Mouse (Mus musculus) lung, embryonic 14.5 days (tissue): ENCODE data around the gene Ttll12. TPM values are rescaled to one million over a fixed set of nuclear protein-coding genes. Genes with fewer than 3 reads are reported as not detected.
A peak's percentile ranks its signal among the peaks of the same experiment; 100 is the strongest.

Experiments used
- ATAC-seq: fragments of 200-750 bp; cut with Nextera tagmentation; 2 replicates; pipeline ENCODE4 v1.8.0; 2017; ENCODE audit warnings: mild to moderate bottlenecking, moderate TSS enrichment, moderate library complexity; ENCODE audit not compliant: insufficient read depth
- DNase-seq: peaks from one replicate; pipeline ENCODE4 v3.0.0-alpha.2; 2015
- H3K27ac ChIP-seq: fragments of 300-500 bp; sonication (generic); 2 replicates; pipeline ENCODE4 v1.5.1; 2014; ENCODE audit warnings: low read depth, mild to moderate bottlenecking, moderate library complexity
- H3K27me3 ChIP-seq: fragments of 300-500 bp; sonication (generic); 2 replicates; pipeline ENCODE4 v1.6.1; 2014; ENCODE audit warnings: low read length, control low read depth; ENCODE audit not compliant: insufficient read depth
- H3K36me3 ChIP-seq: fragments of 300-500 bp; sonication (generic); 2 replicates; pipeline ENCODE4 v1.6.1; 2014; ENCODE audit warnings: control low read depth; ENCODE audit not compliant: insufficient read depth
- H3K4me1 ChIP-seq: fragments of 300-500 bp; sonication (generic); 2 replicates; pipeline ENCODE4 v1.6.1; 2014; ENCODE audit warnings: antibody characterized with exemption, control low read depth; ENCODE audit not compliant: insufficient read depth
- H3K4me2 ChIP-seq: fragments of 300-500 bp; sonication (generic); 2 replicates; pipeline ENCODE4 v1.6.1; 2014; ENCODE audit warnings: mild to moderate bottlenecking
- H3K4me3 ChIP-seq: fragments of 300-500 bp; sonication (generic); 2 replicates; pipeline ENCODE4 v1.5.1; 2014; ENCODE audit warnings: low read depth, low read length
- H3K9ac ChIP-seq: fragments of 300-500 bp; sonication (generic); 2 replicates; pipeline ENCODE4 v1.6.1; 2014
- H3K9me3 ChIP-seq: fragments of 300-500 bp; sonication (generic); 2 replicates; pipeline ENCODE4 v1.6.1; 2016; ENCODE audit warnings: low read depth, low read length, control low read depth
- CTCF ChIP-seq: IDR thresholded peaks from 2 replicates; pipeline ENCODE4 v1.5.1; 2016; ENCODE audit warnings: antibody characterized with exemption, low read depth
- WGBS: fragments of 180-500 bp; shearing (Covaris S2); extraction: QIAGEN DNeasy Blood & Tissue Kit; methylation state at CpG from one replicate; pipeline ENCODE4 v1.1.7; 2014; 5-methylcytosine and 5-hydroxymethylcytosine counted together
- polyA plus RNA-seq: library from polyadenylated mRNA; unstranded; fragments of >200 nt; fragmentation: Nextera tagmentation; extraction: Ambion mirVana; gene quantifications from 2 replicates; pipeline ENCODE4 v1.2.1, GENCODE M21; 2014

The Ttll12 gene
- polyA plus RNA-seq, 1 experiment from 2014 or later: 43.5 TPM

DNA sequence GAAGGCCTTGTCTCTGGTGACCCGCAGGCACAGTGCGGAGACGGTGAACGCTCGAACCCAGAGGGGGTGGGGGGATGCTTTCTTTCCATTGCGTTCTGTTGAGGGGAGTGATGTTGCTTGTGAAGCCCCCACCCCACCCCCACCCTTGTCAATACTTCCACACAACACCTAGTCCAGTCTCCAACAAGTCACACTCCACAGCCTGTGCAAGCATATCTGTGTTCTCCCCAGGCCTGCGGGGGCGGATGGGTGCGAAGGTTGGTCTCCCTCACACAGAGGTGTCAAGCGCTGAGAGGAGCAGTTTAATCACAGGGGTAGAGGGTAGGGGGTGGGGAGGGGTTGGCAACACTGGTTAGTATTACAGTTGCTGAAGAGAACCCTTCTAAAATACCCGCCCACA, 11.3 kb upstream of the Ttll12 start:
- Histone ChIP-seq H3K27ac (no peak overlapping the region), H3K4me3 (no peak overlapping the region), H3K9ac (no peak overlapping the region), H3K27me3 (no peaks in the 10 kb centered on the region), H3K4me1 (no peaks in the 10 kb centered on the region), H3K4me2 (no peak overlapping the region), H3K9me3 (no peaks in the 10 kb centered on the region), H3K36me3 (no peaks in the 10 kb centered on the region)
- DNase-seq: no peak
- ATAC-seq: no peak
- WGBS: 72% methylated on average over 11 of the region's 11 CpGs
- TF ChIP-seq CTCF: no peak

DNA sequence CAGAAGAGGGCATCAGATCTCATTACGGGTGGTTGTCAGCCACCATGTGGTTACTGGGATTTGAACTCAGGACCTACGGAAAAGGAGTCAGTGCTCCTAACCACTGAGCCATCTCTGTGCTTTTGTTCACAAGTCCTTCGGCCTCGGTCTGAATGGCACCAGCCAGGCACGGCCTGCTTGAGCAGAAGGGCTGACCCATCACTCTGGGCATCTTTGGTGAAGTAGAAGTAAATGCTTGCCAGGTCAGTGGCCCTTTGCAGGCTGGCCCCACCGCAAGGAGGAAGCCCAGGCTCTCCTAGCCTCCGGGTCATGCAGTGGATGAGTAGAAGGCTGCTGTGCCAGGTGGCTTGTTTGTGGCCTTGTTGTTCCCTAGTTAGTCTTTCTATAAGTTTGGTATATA, 8.5 kb upstream of the Ttll12 start:
- Histone ChIP-seq H3K4me3 (no peak overlapping the region), H3K9me3 (no peaks in the 10 kb centered on the region), H3K27me3 (no peaks in the 10 kb centered on the region), H3K27ac (no peak overlapping the region), H3K4me2 (no peak overlapping the region), H3K9ac (no peak overlapping the region), H3K36me3 (no peaks in the 10 kb centered on the region), H3K4me1 (no peaks in the 10 kb centered on the region)
- DNase-seq (no peak), ATAC-seq (no peak)
- WGBS: 95% methylated on average over 7 of the region's 7 CpGs
- TF ChIP-seq CTCF: no peak

DNA sequence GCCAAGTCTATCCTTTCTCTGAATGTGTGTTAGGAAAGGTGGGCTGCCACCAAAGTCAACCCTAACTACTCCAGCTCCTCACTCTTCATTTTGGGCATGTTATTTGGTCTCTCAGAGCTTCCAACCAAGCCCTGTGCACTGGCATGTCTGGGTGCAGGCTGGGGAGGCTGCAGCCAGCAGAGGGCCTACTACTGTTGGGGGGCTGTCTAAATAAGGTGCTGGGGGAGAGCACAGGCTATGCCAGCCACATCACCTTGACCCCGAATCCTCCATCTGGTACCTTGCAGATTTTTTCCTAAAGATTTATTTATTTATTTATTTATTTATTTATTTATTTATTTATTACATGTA, 8.1 kb upstream of the Ttll12 start:
- Histone ChIP-seq H3K4me1 (no peaks in the 10 kb centered on the region), H3K36me3 (no peaks in the 10 kb centered on the region), H3K27me3 (no peaks in the 10 kb centered on the region), H3K27ac (peak overlapping the region; percentile 32), H3K9me3 (no peaks in the 10 kb centered on the region), H3K9ac (no peak overlapping the region), H3K4me3 (no peak overlapping the region), H3K4me2 (no peak overlapping the region)
- no peak for TF ChIP-seq CTCF
- DNase-seq: no peak
- WGBS: 93% methylated on average over 1 of the region's 1 CpGs
- no peak for ATAC-seq

DNA sequence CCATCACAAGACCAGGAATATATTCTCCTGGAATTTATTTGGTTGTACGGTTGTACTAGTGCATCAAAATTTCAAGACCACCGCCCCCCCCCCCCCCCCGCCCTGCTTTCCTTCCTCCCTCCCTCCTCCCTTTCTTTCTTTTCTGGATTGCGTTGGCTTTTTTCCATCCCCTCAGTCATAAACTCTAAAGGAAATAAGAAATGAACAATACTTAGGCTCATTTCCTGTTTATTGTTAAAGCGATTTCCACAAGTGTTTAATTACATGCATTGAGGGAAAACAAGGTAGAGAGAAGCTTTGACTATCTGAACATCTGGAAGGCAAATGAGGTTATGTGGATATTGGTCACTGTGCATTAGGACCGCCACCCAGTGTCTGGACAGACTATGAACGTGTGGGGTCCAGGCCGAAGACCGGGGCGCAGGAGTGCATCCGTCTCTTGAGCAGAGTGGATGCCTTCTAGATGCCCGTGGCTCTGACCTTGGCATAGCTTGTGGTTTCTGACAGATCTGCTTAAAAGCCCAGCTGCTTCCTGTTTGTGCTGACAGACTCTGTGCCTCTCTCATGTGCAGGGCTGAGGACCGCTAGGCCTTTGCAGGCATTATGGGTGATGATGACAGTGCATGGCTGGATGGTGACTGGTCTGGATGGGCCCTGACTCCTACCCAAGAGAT, 7.6 kb upstream of the Ttll12 start:
- no peaks in the 10 kb centered on the region for H3K4me1 ChIP-seq
- H3K36me3 ChIP-seq: no peaks in the 10 kb centered on the region
- H3K27me3 ChIP-seq: no peaks in the 10 kb centered on the region
- DNase-seq: peak; percentile 66
- H3K27ac ChIP-seq: peak overlapping the region; percentile 32
- no peak overlapping the region for H3K9ac ChIP-seq
- WGBS: 51% methylated on average over 13 of the region's 13 CpGs
- no peaks in the 10 kb centered on the region for H3K9me3 ChIP-seq
- no peak overlapping the region for H3K4me2 ChIP-seq
- ATAC-seq: peak; percentile 70
- TF ChIP-seq CTCF: no peak
- H3K4me3 ChIP-seq: no peak overlapping the region

DNA sequence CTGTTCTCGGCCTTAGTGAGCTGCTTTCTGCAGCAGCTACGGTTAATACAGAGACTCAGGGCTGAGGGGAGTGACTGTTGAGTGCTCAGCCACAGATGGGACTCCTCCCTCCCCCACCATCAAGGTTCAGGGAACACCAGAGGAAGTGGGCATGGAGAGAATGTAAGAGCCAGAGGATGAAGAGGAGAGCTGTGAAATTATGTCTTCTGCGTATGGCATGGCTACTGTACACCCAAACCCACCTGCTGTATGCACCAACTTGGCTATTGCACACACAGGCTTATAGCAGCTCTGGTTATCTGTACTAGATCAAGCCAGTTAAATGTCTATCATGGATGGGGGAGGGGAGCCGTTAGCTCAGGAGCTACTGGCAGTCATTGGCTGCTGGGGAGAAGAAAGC, 6.2 kb upstream of the Ttll12 start:
- DNase-seq (no peak), ATAC-seq (no peak)
- Histone ChIP-seq H3K36me3 (no peaks in the 10 kb centered on the region), H3K27me3 (no peaks in the 10 kb centered on the region), H3K4me3 (no peak overlapping the region), H3K4me2 (no peak overlapping the region), H3K4me1 (no peaks in the 10 kb centered on the region), H3K9ac (no peak overlapping the region), H3K27ac (no peak overlapping the region), H3K9me3 (no peaks in the 10 kb centered on the region)
- TF ChIP-seq CTCF: no peak
- 68% methylated on average over 4 of the region's 4 CpGs for WGBS

DNA sequence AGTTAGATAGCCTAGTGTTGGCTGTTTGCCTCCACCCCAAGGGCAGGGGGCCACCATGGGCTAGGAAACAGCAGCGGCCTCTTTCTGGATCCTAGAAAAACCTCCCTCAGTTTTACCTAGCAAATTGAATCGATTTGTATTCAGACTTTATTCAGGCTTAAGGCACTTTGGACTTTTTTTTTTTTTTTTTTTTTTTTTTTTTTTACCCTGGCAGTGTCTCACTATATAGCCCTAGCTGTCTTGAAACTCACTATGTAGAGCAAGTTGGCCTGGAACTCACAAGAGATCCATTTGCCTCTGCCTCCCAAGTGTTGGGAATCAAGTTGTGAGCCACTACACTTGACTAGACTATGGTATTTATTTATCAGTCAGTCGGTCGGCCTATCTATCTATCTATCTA, 1.9 kb upstream of the Ttll12 start:
- no peaks in the 10 kb centered on the region for H3K9me3 ChIP-seq
- 87% methylated on average over 4 of the region's 4 CpGs for WGBS
- no peaks in the 10 kb centered on the region for H3K36me3 ChIP-seq
- DNase-seq: no peak
- H3K9ac ChIP-seq: no peak overlapping the region
- no peak overlapping the region for H3K4me2 ChIP-seq
- H3K27me3 ChIP-seq: no peaks in the 10 kb centered on the region
- no peaks in the 10 kb centered on the region for H3K4me1 ChIP-seq
- TF ChIP-seq CTCF: no peak
- no peak for ATAC-seq
- no peak overlapping the region for H3K4me3 ChIP-seq
- no peak overlapping the region for H3K27ac ChIP-seq

DNA sequence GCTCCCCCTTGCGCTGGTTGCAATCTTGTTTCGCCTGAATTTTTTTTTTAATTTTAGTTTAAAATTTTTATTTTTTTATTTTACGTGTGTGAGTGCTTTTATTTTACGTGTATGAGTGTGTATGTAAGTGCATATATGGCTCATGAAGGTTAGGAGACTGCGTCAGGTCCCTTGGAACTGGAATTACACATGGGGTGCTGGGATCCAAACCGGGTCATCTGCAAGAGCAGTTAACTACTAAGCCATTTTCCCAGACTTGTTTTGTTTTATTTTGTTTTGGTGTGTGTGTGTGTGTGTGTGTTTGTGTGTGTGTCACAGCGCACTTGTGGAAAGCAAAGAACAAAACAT, 381 bp upstream of the Ttll12 start:
- Histone ChIP-seq H3K9me3 (no peaks in the 10 kb centered on the region), H3K4me1 (no peaks in the 10 kb centered on the region), H3K4me3 (peak overlapping the region; percentile 79), H3K9ac (peak overlapping the region; percentile 75; the same call in 1 of the 2 replicates), H3K27me3 (no peaks in the 10 kb centered on the region), H3K36me3 (0 out of 2 replicates have a peak, but pooled peaks cover 3% of the 10 kb centered on the region), H3K4me2 (peak overlapping the region; percentile 97), H3K27ac (no peak overlapping the region)
- DNase-seq (no peak), ATAC-seq (peak; percentile 10; the same call in 1 of the 2 replicates)
- WGBS: 30% methylated on average over 7 of the region's 7 CpGs
- no peak for TF ChIP-seq CTCF
